8 mouse cellular contexts compared by ENCODE assay signal in the genomic region with DNA sequence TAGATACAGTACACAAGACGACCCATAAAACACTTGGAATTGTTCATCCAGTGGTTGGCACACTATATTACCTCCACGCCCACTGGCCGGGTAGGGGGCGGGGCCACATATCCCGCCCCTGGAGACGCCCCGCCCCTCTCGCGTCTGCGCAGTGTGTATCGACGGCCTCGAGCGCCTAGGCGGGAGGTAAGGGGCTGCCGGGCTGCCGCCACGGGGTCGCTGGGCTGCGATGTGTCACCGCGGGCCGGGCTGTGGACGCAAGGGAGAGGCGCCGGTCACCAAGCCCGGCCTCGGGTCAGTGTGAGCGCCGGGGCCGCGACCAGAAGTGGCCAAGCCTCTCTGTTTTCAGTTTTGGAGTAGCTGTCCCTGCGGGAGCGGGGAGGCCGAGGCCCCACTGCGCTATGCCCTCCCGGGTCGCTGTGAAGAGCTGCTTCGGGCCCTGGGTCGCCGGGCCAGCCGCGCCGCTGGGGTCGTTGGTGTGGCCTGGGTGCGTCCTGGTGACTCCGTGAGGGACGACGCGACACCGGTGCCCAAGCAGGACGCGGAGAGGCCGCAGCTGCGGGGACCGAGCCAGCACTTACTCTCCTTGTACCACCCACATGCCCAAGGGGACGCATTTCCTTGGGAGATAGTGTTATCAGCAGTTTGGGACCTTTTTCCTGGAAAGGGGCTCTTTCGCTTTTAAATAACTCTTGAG. TPM values are rescaled to one million over a fixed set of nuclear protein-coding genes. Genes with fewer than 3 reads are reported as not detected.
DNase-seq lines count a peak whose midpoint lies in the region; ATAC-seq lines count a peak whose summit lies in the region.

A gene (plus strand): TSS at position 143 of the 697 bp plus-strand sequence.

- peak within 1 kb of the TSS; percentile 73 for H3K4me2 ChIP-seq in intestine, embryonic 16.5 days (ENCODE audit: low read depth, low read length)

- WGBS in intestine, embryonic 16.5 days: 1% methylated on average over 56 of the region's 58 CpGs

- no peaks in the 10 kb centered on the region for H3K9me3 ChIP-seq in intestine, embryonic 16.5 days (ENCODE audit: control insufficient read depth, low read length)

- ATAC-seq in intestine, embryonic 16.5 days: peak; percentile 100

- peak within 1 kb of the TSS; percentile 96 for H3K9ac ChIP-seq in intestine, embryonic 16.5 days (ENCODE audit: low read depth, low read length)

- 0 out of 2 replicates have a peak, but pooled peaks cover 5% of the 10 kb centered on the region for H3K4me1 ChIP-seq in intestine, embryonic 16.5 days (ENCODE audit: control insufficient read depth, insufficient read depth, low read length)

- H3K27ac ChIP-seq in intestine, embryonic 16.5 days (ENCODE audit: low read length): peak within 1 kb of the TSS; percentile 33

- H3K27me3 ChIP-seq in intestine, embryonic 16.5 days (replicated peaks; ENCODE audit: control insufficient read depth, insufficient read depth, low read length): no peaks in the 10 kb centered on the region

- DNase-seq in adrenal gland, adult 8-10 months: peak; percentile 83
- DNase-seq in embryo, embryonic 11.5 days (ENCODE audit: low read depth, low spot score): peak; percentile 79
- peak; percentile 77 to 81 for DNase-seq in gastrocnemius, postnatal 36 days
- DNase-seq in left cerebral cortex, postnatal 25 days (ENCODE audit: low spot score in 2 of 2): peak; percentile 85 to 88
- peak; percentile 88 for DNase-seq in mesoderm, embryonic 11.5 days (ENCODE audit: low read depth, low spot score)
- peak; percentile 84 for DNase-seq in right cerebral cortex, postnatal 25 days
- peak; percentile 84 to 87 for DNase-seq in urinary bladder, postnatal 36 days (ENCODE audit: low spot score in 2 of 2)

- peak within 1 kb of the TSS; percentile 95 for H3K4me3 ChIP-seq in intestine, embryonic 16.5 days (ENCODE audit: low read length)

- no peaks in the 10 kb centered on the region for H3K36me3 ChIP-seq in intestine, embryonic 16.5 days (ENCODE audit: control insufficient read depth, insufficient read depth, low read length)

- intact Hi-C loops in gastrocnemius, postnatal 36 days (cut with DNase I): loop anchor here (5.0 kb wide), 1 partner anchor 78 kb away; a partner anchor contains a TSS
- intact Hi-C loops in left cerebral cortex, postnatal 25 days (cut with DNase I): loop anchor here (5.0 kb wide), 1 partner anchor 78 kb away; a partner anchor contains a TSS

RNA-seq across cellular contexts. Expression of the gene that starts here (rescaled TPM):
- 10 to 100 TPM; 78.6 to 92.6 (median 90.2) TPM for total RNA-seq in adrenal gland, adult 8-10 months (2022)
- 10 to 100 TPM; 23.2 to 28.8 TPM for total RNA-seq in gastrocnemius, postnatal 36 days (2021)
- polyA plus RNA-seq in intestine, embryonic 16.5 days (2015; fragmentation: Nextera tagmentation; extraction: Ambion mirVana): 21.4 and 24.5 TPM in 2 replicates
- total RNA-seq in left cerebral cortex, postnatal 25 days (2021): 10 to 100 TPM; 22.5 to 24.0 TPM

Comparison
In these comparisons a context has a peak if more than half of its experiments do, and no peak if none do; other contexts are left out.
1. Peak in every context shown above with its lines: DNase-seq, ATAC-seq, H3K4me3 ChIP-seq and H3K27ac ChIP-seq.